Mouse (Mus musculus) heart, adult 18-20 months (tissue): Measurements from ENCODE around the gene Prex1. TPM values are rescaled to one million over a fixed set of nuclear protein-coding genes. Genes with fewer than 3 reads are reported as not detected.

Experiments
- DNase-seq, 2 experiments: peaks; one replicate each; pipeline ENCODE4 v3.0.0; 2021 to 2022; ENCODE audit warnings: mixed read lengths in 1 of 2
- total RNA-seq, 2 experiments: library from RNA; stranded (reverse); gene quantifications; 2 replicates each; pipeline ENCODE4 v1.2.3; 2021

Prex1 gene
- total RNA-seq, 2 experiments from 2014 or later, result 5.1 to 6.8 TPM

- no peak for DNase-seq
Measured at GRCm38 (mm10) chr2:166635521-166635920, 78.1 kb downstream of the Prex1 start.

- DNase-seq, result no peak
Measured at GRCm38 (mm10) chr2:166632571-166633361, 80.9 kb downstream of the Prex1 start.

- DNase-seq, result no peak
Measured at GRCm38 (mm10) chr2:166631621-166632171, 81.9 kb downstream of the Prex1 start.

- DNase-seq, result no peak
Measured at GRCm38 (mm10) chr2:166631189-166631588, 82.4 kb downstream of the Prex1 start.

- peak in 1 of 2 experiments; percentile 67 for DNase-seq
Measured at GRCm38 (mm10) chr2:166629941-166630674, 83.5 kb downstream of the Prex1 start.

- no peak for DNase-seq
Measured at GRCm38 (mm10) chr2:166627578-166627977, 86.1 kb downstream of the Prex1 start.

GRCm38 (mm10) chr2:166625219-166625618 is 88.4 kb downstream of the Prex1 start:
- DNase-seq, result no peak

- DNase-seq, result peak in 1 of 2 experiments; percentile 39
Measured at GRCm38 (mm10) chr2:166623081-166623567, 90.5 kb downstream of the Prex1 start.

GRCm38 (mm10) chr2:166622590-166622989 is 91.0 kb downstream of the Prex1 start:
- no peak for DNase-seq

GRCm38 (mm10) chr2:166622079-166622478 is 91.6 kb downstream of the Prex1 start:
- no peak for DNase-seq

- DNase-seq, result peak in 1 of 2 experiments; percentile 38
Measured at GRCm38 (mm10) chr2:166620529-166621466, 92.8 kb downstream of the Prex1 start.

GRCm38 (mm10) chr2:166619906-166620490 is 93.6 kb downstream of the Prex1 start:
- no peak for DNase-seq

- DNase-seq, result no peak
Measured at GRCm38 (mm10) chr2:166619270-166619669, 94.4 kb downstream of the Prex1 start.

GRCm38 (mm10) chr2:166617706-166618105 is 95.9 kb downstream of the Prex1 start:
- no peak for DNase-seq

GRCm38 (mm10) chr2:166615338-166616075 is 98.1 kb downstream of the Prex1 start:
- peak; percentile 74 to 80 for DNase-seq

- no peak for DNase-seq
Measured at GRCm38 (mm10) chr2:166610271-166610670, 103.4 kb downstream of the Prex1 start.

GRCm38 (mm10) chr2:166608509-166608908 is 105.1 kb downstream of the Prex1 start:
- DNase-seq, result peak; percentile 27 to 28

GRCm38 (mm10) chr2:166606481-166607245 is 107.0 kb downstream of the Prex1 start:
- DNase-seq, result no peak

GRCm38 (mm10) chr2:166606053-166606452 is 107.6 kb downstream of the Prex1 start:
- no peak for DNase-seq
